Mouse (Mus musculus): ENCODE results near the gene Hist2h3c1. TPM values are rescaled to one million over a fixed set of nuclear protein-coding genes. Genes with fewer than 3 reads are reported as not detected.

The Hist2h3c1 gene
- total RNA-seq, 2 experiments from 2014 or later: 4.4 TPM; not detected in 1

GRCm38 (mm10) chr3:96249034-96249345, 2.5 kb downstream of the Hist2h3c1 start:
- ATAC-seq (replicated peaks; ENCODE audit: low FRiP score, low TSS enrichment, poor library complexity, severe bottlenecking): no peak

GRCm38 (mm10) chr3:96250890-96251289, 4.4 kb downstream of the Hist2h3c1 start:
- ATAC-seq (replicated peaks; ENCODE audit: low FRiP score, low TSS enrichment, poor library complexity, severe bottlenecking): no peak

- no peak for ATAC-seq (replicated peaks; ENCODE audit: low FRiP score, low TSS enrichment, poor library complexity, severe bottlenecking)
Measured at GRCm38 (mm10) chr3:96251787-96252186, 5.3 kb downstream of the Hist2h3c1 start.

GRCm38 (mm10) chr3:96254683-96255355, 8.3 kb downstream of the Hist2h3c1 start:
- peak; percentile 98 for ATAC-seq (replicated peaks; ENCODE audit: low FRiP score, low TSS enrichment, poor library complexity, severe bottlenecking)

GRCm38 (mm10) chr3:96255926-96256593, 9.6 kb downstream of the Hist2h3c1 start:
- no peak for ATAC-seq (replicated peaks; ENCODE audit: low FRiP score, low TSS enrichment, poor library complexity, severe bottlenecking)

GRCm38 (mm10) chr3:96257190-96257589, 10.7 kb downstream of the Hist2h3c1 start:
- ATAC-seq (replicated peaks; ENCODE audit: low FRiP score, low TSS enrichment, poor library complexity, severe bottlenecking): no peak

GRCm38 (mm10) chr3:96260220-96260619, 13.7 kb downstream of the Hist2h3c1 start:
- ATAC-seq (replicated peaks; ENCODE audit: low FRiP score, low TSS enrichment, poor library complexity, severe bottlenecking): no peak

GRCm38 (mm10) chr3:96261623-96262022, 15.1 kb downstream of the Hist2h3c1 start:
- ATAC-seq (replicated peaks; ENCODE audit: low FRiP score, low TSS enrichment, poor library complexity, severe bottlenecking): no peak

- peak; percentile 72 for ATAC-seq (replicated peaks; ENCODE audit: low FRiP score, low TSS enrichment, poor library complexity, severe bottlenecking)
Measured at GRCm38 (mm10) chr3:96262216-96262875, 15.9 kb downstream of the Hist2h3c1 start.

- peak; percentile 89 for ATAC-seq (replicated peaks; ENCODE audit: low FRiP score, low TSS enrichment, poor library complexity, severe bottlenecking)
Measured at GRCm38 (mm10) chr3:96262979-96263550, 16.6 kb downstream of the Hist2h3c1 start, which contains the start of gene Hist2h4. Gene Hist2h4 (minus strand): TSS chr3:96263311.

GRCm38 (mm10) chr3:96263558-96264403, 17.3 kb downstream of the Hist2h3c1 start:
- ATAC-seq (replicated peaks; ENCODE audit: low FRiP score, low TSS enrichment, poor library complexity, severe bottlenecking): 0 out of 2 replicates have a peak, but pooled peaks have one; percentile 9

- ATAC-seq (replicated peaks; ENCODE audit: low FRiP score, low TSS enrichment, poor library complexity, severe bottlenecking): no peak
Measured at GRCm38 (mm10) chr3:96264404-96264949, 18.0 kb downstream of the Hist2h3c1 start.

GRCm38 (mm10) chr3:96266132-96266710, 19.7 kb downstream of the Hist2h3c1 start:
- no peak for ATAC-seq (replicated peaks; ENCODE audit: low FRiP score, low TSS enrichment, poor library complexity, severe bottlenecking)

- ATAC-seq (replicated peaks; ENCODE audit: low FRiP score, low TSS enrichment, poor library complexity, severe bottlenecking): no peak
Measured at GRCm38 (mm10) chr3:96267541-96267940, 21.1 kb downstream of the Hist2h3c1 start.

- peak; percentile 36; the same call in 1 of the 2 replicates for ATAC-seq (replicated peaks; ENCODE audit: low FRiP score, low TSS enrichment, poor library complexity, severe bottlenecking)
Measured at GRCm38 (mm10) chr3:96268051-96268775, 21.7 kb downstream of the Hist2h3c1 start, which contains the start of gene Hist2h3b. Gene Hist2h3b (plus strand): TSS chr3:96268654.

GRCm38 (mm10) chr3:96268776-96269378, 22.4 kb downstream of the Hist2h3c1 start:
- ATAC-seq (replicated peaks; ENCODE audit: low FRiP score, low TSS enrichment, poor library complexity, severe bottlenecking): peak; percentile 36

Data from megakaryocyte-erythroid progenitor cell, adult 5-6 weeks (primary cell).